Mouse (Mus musculus) limb, embryonic 14.5 days (tissue): ENCODE measurements around the gene Atraid. TPM values are rescaled to one million over a fixed set of nuclear protein-coding genes. Genes with fewer than 3 reads are reported as not detected.

ENCODE experiments used
- ATAC-seq: fragments of 200-750 bp; cut with Nextera tagmentation; 2 replicates; pipeline ENCODE4 v1.8.0; 2017; ENCODE audit warnings: low read depth, moderate number of reproducible peaks, moderate TSS enrichment; ENCODE audit not compliant: low FRiP score
- DNase-seq: peaks from one replicate; pipeline ENCODE4 v3.0.0-alpha.2; 2015; ENCODE audit warnings: low spot score
- H3K27ac ChIP-seq: fragments of 300-500 bp; sonication (generic); replicated peaks from 2 replicates; pipeline ENCODE4 v1.5.1; 2014; ENCODE audit warnings: low read depth, mild to moderate bottlenecking, low read length, moderate library complexity, mixed read lengths
- H3K27me3 ChIP-seq: fragments of 300-500 bp; sonication (generic); 2 replicates; pipeline ENCODE4 v1.6.1; 2014; ENCODE audit warnings: low read length, mixed read lengths; ENCODE audit not compliant: control insufficient read depth, insufficient read depth
- H3K36me3 ChIP-seq: fragments of 300-500 bp; sonication (generic); 2 replicates; pipeline ENCODE4 v1.6.1; 2014; ENCODE audit warnings: mild to moderate bottlenecking, low read length, moderate library complexity, mixed read lengths; ENCODE audit not compliant: control insufficient read depth, insufficient read depth
- H3K4me1 ChIP-seq: fragments of 300-500 bp; sonication (generic); 2 replicates; pipeline ENCODE4 v1.6.1; 2014; ENCODE audit warnings: antibody characterized with exemption, low read length, mixed read lengths; ENCODE audit not compliant: control insufficient read depth, insufficient read depth
- H3K4me2 ChIP-seq: fragments of 300-500 bp; sonication (generic); replicated peaks from 2 replicates; pipeline ENCODE4 v1.6.1; 2014; ENCODE audit warnings: low read depth, mild to moderate bottlenecking, low read length, moderate library complexity; ENCODE audit not compliant: severe bottlenecking
- H3K4me3 ChIP-seq: fragments of 300-500 bp; sonication (generic); replicated peaks from 2 replicates; pipeline ENCODE4 v1.5.1; 2014; ENCODE audit warnings: low read length
- H3K9ac ChIP-seq: fragments of 300-500 bp; sonication (generic); 2 replicates; pipeline ENCODE4 v1.6.1; 2014; ENCODE audit warnings: mild to moderate bottlenecking, low read depth, low read length, moderate library complexity; ENCODE audit not compliant: severe bottlenecking
- H3K9me3 ChIP-seq: fragments of 300-500 bp; sonication (generic); 2 replicates; pipeline ENCODE4 v1.6.1; 2016; ENCODE audit warnings: low read length; ENCODE audit not compliant: control insufficient read depth
- POLR2A ChIP-seq: fragments of 200-500 bp; IDR thresholded peaks from 2 replicates; pipeline ENCODE4 v1.8.0; 2012; ENCODE audit warnings: inconsistent platforms, mild to moderate bottlenecking, moderate library complexity, borderline replicate concordance; ENCODE audit not compliant: insufficient read depth, insufficient read length; ENCODE audit errors: extremely low read depth
- WGBS: fragments of 180-500 bp; shearing (Covaris S2); extraction: QIAGEN DNeasy Blood & Tissue Kit; methylation state at CpG from one replicate; pipeline ENCODE4 v1.1.7; 2014; 5-methylcytosine and 5-hydroxymethylcytosine counted together
- polyA plus RNA-seq, 2 experiments: library from polyadenylated mRNA; depleted of rRNA in 1 of 2; stranded (reverse) in 1 of 2; unstranded in 1 of 2; fragments of >200 nt; fragmentation: Nextera tagmentation in 1 of 2; extraction: Ambion mirVana in 1 of 2; gene quantifications; 2 replicates each; pipeline versions ENCODE4 v1.2.1 to v1.2.3; 2012 to 2014

Gene Atraid
- polyA plus RNA-seq, 2 experiments, result 134 to 190 TPM

GRCm38 (mm10) chr5:31095711-31096480, 47.8 kb downstream of the Atraid start:
- DNase-seq (no peak), ATAC-seq (no peak)
- H3K9me3 ChIP-seq, result no peaks in the 10 kb centered on the region
- H3K9ac ChIP-seq, result no peak overlapping the region
- no peak for TF ChIP-seq POLR2A
- 21% methylated on average over 11 of the region's 11 CpGs for WGBS
- H3K36me3 ChIP-seq, result no peaks in the 10 kb centered on the region
- H3K4me1 ChIP-seq, result peaks cover 3% of the 10 kb centered on the region; the same call in 1 of the 2 replicates
- H3K4me3 ChIP-seq, result peak overlapping the region; percentile 18
- peak overlapping the region; percentile 29; the same call in 1 of the 2 replicates for H3K4me2 ChIP-seq
- H3K27ac ChIP-seq, result no peak overlapping the region
- peaks cover 68% of the 10 kb centered on the region for H3K27me3 ChIP-seq

Other genes with a start within 250 kb of the Atraid start
- 64.7 and 76.0 TPM in 2 replicates for gene Mapre3, start 233.7 kb upstream of the Atraid start, polyA plus RNA-seq (2012; rRNA removed)
- 28.2 and 30.0 TPM in 2 replicates for gene Mapre3, start 233.7 kb upstream of the Atraid start, polyA plus RNA-seq (2014; fragmentation: Nextera tagmentation; extraction: Ambion mirVana)
- gene Tmem214, start 180.3 kb upstream of the Atraid start, polyA plus RNA-seq (2012; rRNA removed), result 115 and 152 TPM in 2 replicates
- gene Tmem214, start 180.3 kb upstream of the Atraid start, polyA plus RNA-seq (2014; fragmentation: Nextera tagmentation; extraction: Ambion mirVana), result 80.7 and 81.8 TPM in 2 replicates
- 61.9 and 78.3 TPM in 2 replicates for gene Agbl5, start 159.6 kb upstream of the Atraid start, polyA plus RNA-seq (2012; rRNA removed)
- gene Agbl5, start 159.6 kb upstream of the Atraid start, polyA plus RNA-seq (2014; fragmentation: Nextera tagmentation; extraction: Ambion mirVana), result 27.7 and 32.2 TPM in 2 replicates
- gene Ost4, start 140.5 kb upstream of the Atraid start, polyA plus RNA-seq (2012; rRNA removed), result 364 and 388 TPM in 2 replicates
- 502 and 567 TPM in 2 replicates for gene Ost4, start 140.5 kb upstream of the Atraid start, polyA plus RNA-seq (2014; fragmentation: Nextera tagmentation; extraction: Ambion mirVana)
- 222 and 268 TPM in 2 replicates for gene Emilin1, start 134.9 kb upstream of the Atraid start, polyA plus RNA-seq (2012; rRNA removed)
- 191 and 204 TPM in 2 replicates for gene Emilin1, start 134.9 kb upstream of the Atraid start, polyA plus RNA-seq (2014; fragmentation: Nextera tagmentation; extraction: Ambion mirVana)
- gene Khk, start 126.9 kb upstream of the Atraid start, polyA plus RNA-seq (2012; rRNA removed), result 29.5 and 37.8 TPM in 2 replicates
- 29.7 and 31.3 TPM in 2 replicates for gene Khk, start 126.9 kb upstream of the Atraid start, polyA plus RNA-seq (2014; fragmentation: Nextera tagmentation; extraction: Ambion mirVana)
- 19.8 and 21.5 TPM in 2 replicates for gene Cgref1, start 102.7 kb upstream of the Atraid start, polyA plus RNA-seq (2012; rRNA removed)
- gene Cgref1, start 102.7 kb upstream of the Atraid start, polyA plus RNA-seq (2014; fragmentation: Nextera tagmentation; extraction: Ambion mirVana), result 15.1 and 20.9 TPM in 2 replicates
- 259 and 349 TPM in 2 replicates for gene Preb, start 88.0 kb upstream of the Atraid start, polyA plus RNA-seq (2012; rRNA removed)
- gene Preb, start 88.0 kb upstream of the Atraid start, polyA plus RNA-seq (2014; fragmentation: Nextera tagmentation; extraction: Ambion mirVana), result 91.1 and 98.9 TPM in 2 replicates
- gene Tcf23, start 79.7 kb upstream of the Atraid start, polyA plus RNA-seq (2012; rRNA removed), result 0.05 TPM in 1 of 2 replicates, not detected in the other
- gene Tcf23, start 79.7 kb upstream of the Atraid start, polyA plus RNA-seq (2014; fragmentation: Nextera tagmentation; extraction: Ambion mirVana), result not detected in 2 replicates
- gene Slc5a6, start 612 bp downstream of the Atraid start, polyA plus RNA-seq (2012; rRNA removed), result 25.3 and 33.9 TPM in 2 replicates
- gene Slc5a6, start 612 bp downstream of the Atraid start, polyA plus RNA-seq (2014; fragmentation: Nextera tagmentation; extraction: Ambion mirVana), result 11.0 and 11.4 TPM in 2 replicates
- 49.1 and 62.5 TPM in 2 replicates for gene Cad, start 6.5 kb downstream of the Atraid start, polyA plus RNA-seq (2012; rRNA removed)
- 28.3 and 29.4 TPM in 2 replicates for gene Cad, start 6.5 kb downstream of the Atraid start, polyA plus RNA-seq (2014; fragmentation: Nextera tagmentation; extraction: Ambion mirVana)
- gene Dnajc5g, start 58.0 kb downstream of the Atraid start, polyA plus RNA-seq (2012; rRNA removed), result not detected in 2 replicates
- not detected in 2 replicates for gene Dnajc5g, start 58.0 kb downstream of the Atraid start, polyA plus RNA-seq (2014; fragmentation: Nextera tagmentation; extraction: Ambion mirVana)
- 0.82 and 0.86 TPM in 2 replicates for gene Slc30a3, start 59.9 kb downstream of the Atraid start, polyA plus RNA-seq (2012; rRNA removed)
- gene Slc30a3, start 59.9 kb downstream of the Atraid start, polyA plus RNA-seq (2014; fragmentation: Nextera tagmentation; extraction: Ambion mirVana), result 0.53 and 0.91 TPM in 2 replicates
- gene Trim54, start 68.4 kb downstream of the Atraid start, polyA plus RNA-seq (2012; rRNA removed), result 8.1 and 8.7 TPM in 2 replicates
- 4.9 and 6.2 TPM in 2 replicates for gene Trim54, start 68.4 kb downstream of the Atraid start, polyA plus RNA-seq (2014; fragmentation: Nextera tagmentation; extraction: Ambion mirVana)
- 0.16 TPM in 1 of 2 replicates, not detected in the other for gene Ucn, start 90.5 kb downstream of the Atraid start, polyA plus RNA-seq (2012; rRNA removed)
- gene Ucn, start 90.5 kb downstream of the Atraid start, polyA plus RNA-seq (2014; fragmentation: Nextera tagmentation; extraction: Ambion mirVana), result 0.46 TPM in 1 of 2 replicates, not detected in the other
- 78.5 and 103 TPM in 2 replicates for gene Mpv17, start 105.9 kb downstream of the Atraid start, polyA plus RNA-seq (2012; rRNA removed)
- gene Mpv17, start 105.9 kb downstream of the Atraid start, polyA plus RNA-seq (2014; fragmentation: Nextera tagmentation; extraction: Ambion mirVana), result 49.4 and 61.8 TPM in 2 replicates
- 3.9 and 4.3 TPM in 2 replicates for gene Gm29609, start 131.6 kb downstream of the Atraid start, polyA plus RNA-seq (2012; rRNA removed)
- gene Gm29609, start 131.6 kb downstream of the Atraid start, polyA plus RNA-seq (2014; fragmentation: Nextera tagmentation; extraction: Ambion mirVana), result 0.70 and 0.96 TPM in 2 replicates
- 130 and 143 TPM in 2 replicates for gene Gtf3c2, start 131.8 kb downstream of the Atraid start, polyA plus RNA-seq (2012; rRNA removed)
- 47.1 and 66.2 TPM in 2 replicates for gene Gtf3c2, start 131.8 kb downstream of the Atraid start, polyA plus RNA-seq (2014; fragmentation: Nextera tagmentation; extraction: Ambion mirVana)
- 108 and 120 TPM in 2 replicates for gene Snx17, start 144.9 kb downstream of the Atraid start, polyA plus RNA-seq (2012; rRNA removed)
- gene Snx17, start 144.9 kb downstream of the Atraid start, polyA plus RNA-seq (2014; fragmentation: Nextera tagmentation; extraction: Ambion mirVana), result 139 and 144 TPM in 2 replicates
- gene Eif2b4, start 145.1 kb downstream of the Atraid start, polyA plus RNA-seq (2012; rRNA removed), result 46.9 and 49.3 TPM in 2 replicates
- 67.5 and 68.5 TPM in 2 replicates for gene Eif2b4, start 145.1 kb downstream of the Atraid start, polyA plus RNA-seq (2014; fragmentation: Nextera tagmentation; extraction: Ambion mirVana)
- 58.8 and 77.1 TPM in 2 replicates for gene Zfp513, start 154.0 kb downstream of the Atraid start, polyA plus RNA-seq (2012; rRNA removed)
- 6.8 and 8.0 TPM in 2 replicates for gene Zfp513, start 154.0 kb downstream of the Atraid start, polyA plus RNA-seq (2014; fragmentation: Nextera tagmentation; extraction: Ambion mirVana)
- 91.2 and 118 TPM in 2 replicates for gene Ppm1g, start 172.4 kb downstream of the Atraid start, polyA plus RNA-seq (2012; rRNA removed)
- 98.8 and 111 TPM in 2 replicates for gene Ppm1g, start 172.4 kb downstream of the Atraid start, polyA plus RNA-seq (2014; fragmentation: Nextera tagmentation; extraction: Ambion mirVana)
- gene Nrbp1, start 192.6 kb downstream of the Atraid start, polyA plus RNA-seq (2012; rRNA removed), result 161 and 181 TPM in 2 replicates
- 157 and 166 TPM in 2 replicates for gene Nrbp1, start 192.6 kb downstream of the Atraid start, polyA plus RNA-seq (2014; fragmentation: Nextera tagmentation; extraction: Ambion mirVana)
- 0.15 TPM in 1 of 2 replicates, not detected in the other for gene Gm9970, start 192.9 kb downstream of the Atraid start, polyA plus RNA-seq (2012; rRNA removed)
- gene Gm9970, start 192.9 kb downstream of the Atraid start, polyA plus RNA-seq (2014; fragmentation: Nextera tagmentation; extraction: Ambion mirVana), result 0.40 TPM in 1 of 2 replicates, not detected in the other
- 25.2 and 31.4 TPM in 2 replicates for gene Krtcap3, start 203.4 kb downstream of the Atraid start, polyA plus RNA-seq (2012; rRNA removed)
- 10.2 and 16.4 TPM in 2 replicates for gene Krtcap3, start 203.4 kb downstream of the Atraid start, polyA plus RNA-seq (2014; fragmentation: Nextera tagmentation; extraction: Ambion mirVana)
- gene Ift172, start 242.8 kb downstream of the Atraid start, polyA plus RNA-seq (2012; rRNA removed), result 53.3 and 64.2 TPM in 2 replicates
- 41.6 and 46.1 TPM in 2 replicates for gene Ift172, start 242.8 kb downstream of the Atraid start, polyA plus RNA-seq (2014; fragmentation: Nextera tagmentation; extraction: Ambion mirVana)
- 174 and 211 TPM in 2 replicates for gene Fndc4, start 247.8 kb downstream of the Atraid start, polyA plus RNA-seq (2012; rRNA removed)
- gene Fndc4, start 247.8 kb downstream of the Atraid start, polyA plus RNA-seq (2014; fragmentation: Nextera tagmentation; extraction: Ambion mirVana), result 93.9 and 101 TPM in 2 replicates
- gene Gckr, start 249.1 kb downstream of the Atraid start, polyA plus RNA-seq (2012; rRNA removed), result 0.47 and 1.2 TPM in 2 replicates
- 0.36 TPM in 1 of 2 replicates, not detected in the other for gene Gckr, start 249.1 kb downstream of the Atraid start, polyA plus RNA-seq (2014; fragmentation: Nextera tagmentation; extraction: Ambion mirVana)